Mouse (Mus musculus): ENCODE data around the gene Bphl.

Bphl gene

DNA sequence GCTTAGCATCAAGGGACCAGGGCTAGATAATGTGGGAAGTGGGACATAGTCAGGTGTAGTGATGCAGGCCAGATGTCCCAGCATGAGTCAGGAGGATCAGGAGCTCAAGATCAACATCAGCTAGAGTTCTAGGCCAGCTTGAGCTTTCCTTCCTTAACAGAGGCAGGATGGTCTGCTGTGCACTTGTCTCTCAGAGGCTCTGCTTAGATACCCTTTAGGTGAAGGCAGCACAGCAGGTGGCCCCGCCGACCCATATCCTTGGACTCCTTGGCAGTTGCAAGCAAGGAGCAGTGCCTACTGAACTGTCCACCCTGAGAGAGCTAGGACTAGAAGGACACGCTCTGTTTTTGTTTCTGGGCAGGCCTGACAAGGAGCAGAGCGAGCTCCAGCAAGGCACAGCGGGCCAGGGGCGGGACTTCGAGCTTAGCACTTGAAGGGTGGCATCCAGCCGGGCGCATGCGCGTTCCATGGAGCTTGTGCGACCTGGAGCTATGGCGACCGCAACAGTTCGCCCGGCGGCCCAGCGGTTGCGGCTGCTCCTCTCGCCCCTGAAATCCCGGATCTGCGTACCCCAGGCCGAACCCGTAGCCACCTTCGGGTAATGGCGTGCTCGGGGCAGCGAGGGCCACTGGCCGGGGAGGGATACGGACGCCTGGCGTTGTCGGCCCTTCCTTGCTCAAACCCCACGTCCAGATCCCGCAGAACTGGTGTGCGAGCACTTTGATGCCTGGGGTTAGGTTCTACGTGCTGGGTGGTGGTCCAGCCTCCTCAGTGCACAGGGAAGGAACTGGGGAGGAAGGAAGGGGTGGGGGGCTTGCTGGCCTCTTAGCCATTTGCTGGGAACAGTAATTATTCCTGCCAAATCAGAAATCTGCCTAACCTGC is at the start of gene Bphl:
TSS of gene Bphl (plus strand) at position 426 of the 884 bp plus-strand sequence.
- in situ Hi-C loops (cut with MboI, MseI) = no loop called here

DNA sequence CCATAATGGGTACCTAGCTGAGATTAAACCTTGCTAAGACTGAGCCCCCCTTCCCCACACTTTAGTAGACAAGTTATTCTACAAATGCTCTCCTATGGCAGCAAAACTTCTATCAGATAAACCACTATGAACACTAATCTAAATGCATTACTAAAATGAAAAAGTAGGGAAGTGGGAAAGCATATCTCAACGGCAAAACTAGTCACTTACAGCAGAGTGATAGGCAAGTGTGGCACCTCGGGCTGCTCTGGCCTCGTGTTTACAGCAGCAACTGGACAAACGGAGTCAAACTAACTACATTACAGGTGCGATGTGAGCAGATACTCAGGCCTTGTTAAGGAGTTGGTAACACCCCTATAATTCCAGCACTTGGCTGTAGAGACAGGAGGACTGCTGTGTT is 47.8 kb upstream of the Bphl start:
- in situ Hi-C loops (cut with MboI, MseI) = no loop called here

DNA sequence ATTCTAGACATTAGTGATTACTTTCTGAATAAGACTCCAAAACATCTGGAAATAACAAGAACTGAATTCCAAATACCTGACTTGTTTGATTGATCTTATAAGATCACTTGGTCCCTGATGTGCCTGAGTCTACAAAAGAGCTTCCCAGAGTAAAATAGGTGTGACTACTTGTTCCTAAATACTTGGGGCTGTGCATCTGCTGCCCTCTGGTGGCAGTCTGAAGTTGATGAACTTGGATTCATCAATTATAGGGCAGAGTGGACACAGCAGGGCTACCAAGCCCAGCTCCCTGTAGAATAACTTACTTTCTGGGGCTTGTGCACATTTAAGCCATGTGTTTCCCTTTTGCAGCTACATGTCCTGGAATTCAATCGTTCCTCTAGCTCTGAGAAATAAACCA is 42.2 kb upstream of the Bphl start:
- in situ Hi-C loops (cut with MboI, MseI) = loop anchor here (5.0 kb wide), 1 partner anchor 33 kb away; the partner anchor contains the start of gene Nqo2

DNA sequence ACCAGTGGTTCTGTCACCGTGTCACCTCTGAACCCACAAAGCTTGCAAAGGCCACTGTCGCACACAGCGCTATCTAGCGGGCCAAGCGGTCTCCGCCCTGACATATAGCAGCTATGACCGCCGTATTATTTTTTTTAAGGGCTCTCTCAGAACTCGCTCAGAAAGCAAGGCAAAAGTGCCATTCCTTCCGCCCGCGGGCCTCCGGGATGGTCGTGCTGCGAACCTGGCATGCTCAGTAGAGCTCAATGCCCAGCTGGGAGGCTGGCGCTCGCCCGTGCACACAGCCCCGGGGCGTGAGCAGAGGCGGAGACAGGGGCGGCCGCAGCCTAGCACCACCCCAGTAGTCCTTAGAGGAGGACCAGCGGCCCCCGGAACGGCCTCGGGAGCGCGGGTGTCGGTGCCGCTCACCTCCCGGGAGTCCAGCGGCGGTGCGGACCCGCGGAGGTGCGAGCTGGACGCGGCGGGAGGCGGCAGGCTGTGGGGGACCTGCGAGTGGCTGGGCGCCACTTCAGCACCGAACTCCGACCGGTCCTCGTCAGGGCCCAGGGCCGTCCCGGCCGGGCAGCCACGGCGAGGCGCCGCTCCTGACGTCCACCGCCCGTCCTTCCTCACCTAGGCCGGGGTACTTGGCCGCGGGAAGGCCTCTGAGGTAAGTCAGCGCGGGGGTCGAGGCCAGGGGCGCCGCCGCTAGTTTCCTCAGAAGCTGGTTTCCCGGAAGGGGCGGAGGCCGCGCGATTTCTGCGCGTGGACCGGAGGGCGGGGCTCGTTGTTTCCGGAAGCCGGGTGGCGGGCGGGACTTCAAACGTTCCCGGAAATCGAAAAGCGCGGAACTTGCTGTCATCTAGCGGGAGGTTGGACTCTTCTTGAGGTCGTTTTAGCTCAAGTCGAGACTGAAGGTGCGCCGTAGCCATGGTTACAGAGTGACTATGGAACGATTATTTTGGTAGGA is 35.1 kb upstream of the Bphl start, which contains the start of the genes Ripk1 and Serpinb6a:
TSS of gene Ripk1 (plus strand) at position 306 of the 949 bp plus-strand sequence.
TSS of gene Serpinb6a (minus strand) at position 737 of the 949 bp plus-strand sequence.
- in situ Hi-C loops (cut with MboI, MseI) = loop anchor here (10.0 kb wide), 1 partner anchor 1742 kb away; no protein-coding TSS in a partner anchor

DNA sequence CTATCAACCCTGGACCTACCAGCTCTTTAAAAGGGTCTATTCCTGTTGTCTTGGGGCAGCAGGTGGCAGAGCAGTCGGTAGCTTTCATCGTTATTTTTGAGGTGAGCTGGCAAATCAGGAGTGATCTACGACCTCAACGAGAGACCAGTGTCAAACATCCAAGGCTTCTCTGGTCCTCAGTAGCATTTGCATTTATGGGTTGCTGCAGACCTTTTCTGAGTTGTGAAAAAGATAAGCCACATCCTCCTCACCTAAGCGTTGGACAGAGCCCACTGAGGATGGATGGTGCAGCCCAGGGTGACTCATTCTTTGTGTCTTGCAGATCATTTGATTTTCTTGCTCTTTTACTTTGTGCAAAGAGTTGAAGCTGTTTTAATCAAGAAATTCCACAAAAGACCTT is 34.3 kb upstream of the Bphl start:
- in situ Hi-C loops (cut with MboI, MseI) = loop anchor here (10.0 kb wide), 1 partner anchor 1742 kb away; no protein-coding TSS in a partner anchor

DNA sequence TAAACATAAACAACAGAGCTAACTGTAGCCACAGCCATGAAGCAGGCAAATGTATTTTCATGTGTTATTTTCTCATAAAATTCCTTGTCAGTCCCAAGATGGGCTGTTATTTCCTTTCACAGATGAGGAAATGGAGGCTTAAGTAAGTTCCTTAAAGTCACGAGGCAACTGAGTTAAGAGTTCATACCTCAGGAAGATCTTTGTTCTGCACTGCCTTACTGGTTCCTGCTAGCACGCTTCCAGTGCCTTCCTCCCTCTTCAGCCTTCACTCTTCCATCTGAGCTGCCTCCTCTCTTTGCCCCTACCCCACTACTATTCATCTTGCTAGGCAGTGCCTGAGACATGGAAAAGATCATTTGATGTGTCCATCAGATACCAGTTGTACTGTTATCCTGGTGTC is 30.2 kb upstream of the Bphl start:
- in situ Hi-C loops (cut with MboI, MseI) = loop anchor here (10.0 kb wide), 1 partner anchor 1738 kb away; no protein-coding TSS in a partner anchor

DNA sequence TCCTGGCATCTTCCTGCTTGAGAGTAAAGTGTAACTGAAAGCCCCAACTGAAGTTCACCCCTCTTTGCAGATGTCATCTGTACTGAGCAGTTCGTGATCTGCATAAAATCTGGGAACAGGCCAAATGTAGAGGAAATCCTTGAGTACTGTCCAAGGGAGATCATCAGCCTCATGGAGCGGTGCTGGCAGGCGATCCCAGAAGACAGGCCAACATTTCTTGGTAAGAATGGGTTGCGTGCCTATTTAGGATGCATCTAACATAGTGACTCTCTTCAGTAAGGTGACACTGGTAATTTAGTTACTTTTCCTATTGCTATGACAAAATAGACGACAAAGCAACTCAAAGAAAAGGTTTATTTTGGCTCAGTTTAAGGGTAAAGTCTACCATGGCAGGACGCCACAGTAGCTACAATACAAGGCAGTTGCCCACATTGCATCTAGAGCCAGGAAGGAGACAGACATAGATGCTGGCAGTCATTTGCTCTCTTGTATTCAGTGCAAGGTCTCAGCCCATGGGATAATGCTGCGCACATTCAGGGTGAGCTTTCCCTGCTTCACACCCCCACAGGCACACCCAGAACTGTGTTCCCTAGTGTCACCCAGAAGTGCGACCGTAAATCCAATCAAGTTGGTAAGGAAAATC is 20.3 kb upstream of the Bphl start:
- in situ Hi-C loops (cut with MboI, MseI) = no loop called here

DNA sequence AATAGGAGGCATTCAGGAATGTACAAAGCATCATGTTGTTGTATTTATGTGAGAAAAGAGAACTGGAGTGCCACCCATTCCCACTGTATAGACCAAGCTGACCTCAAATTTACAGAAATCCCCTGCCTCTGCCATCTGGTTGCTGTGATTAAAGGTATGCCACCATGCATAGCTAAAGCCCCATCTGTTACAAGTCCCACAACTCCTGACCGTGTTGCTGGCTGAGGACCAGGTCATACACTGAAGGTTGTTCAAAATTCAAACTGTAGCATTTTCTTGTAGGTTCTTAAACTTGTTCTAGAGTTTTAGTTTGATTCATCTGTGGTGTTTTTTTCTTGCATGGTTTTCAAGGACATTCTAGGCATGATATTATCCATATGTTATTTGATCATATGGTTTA is 18.9 kb upstream of the Bphl start:
- in situ Hi-C loops (cut with MboI, MseI) = no loop called here

DNA sequence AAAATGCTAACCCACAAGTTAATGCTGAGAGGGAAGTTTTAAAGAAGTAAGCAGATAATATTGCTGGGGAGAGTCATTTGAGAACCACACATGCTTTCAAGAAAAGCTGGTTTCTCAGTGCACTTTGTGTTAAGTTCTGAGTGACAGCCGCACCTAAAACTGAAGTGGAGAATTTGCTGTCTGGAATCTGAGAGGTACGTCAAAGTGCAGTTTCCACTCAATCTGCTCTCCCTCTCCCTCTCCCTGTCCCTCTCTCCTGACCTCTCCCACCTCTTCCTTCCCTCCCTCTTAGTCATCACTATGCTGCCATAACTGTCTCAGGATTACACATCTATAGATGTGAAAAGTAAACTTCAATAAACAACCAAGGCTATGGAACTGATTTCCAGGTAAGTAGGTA is 15.4 kb upstream of the Bphl start:
- in situ Hi-C loops (cut with MboI, MseI) = no loop called here

DNA sequence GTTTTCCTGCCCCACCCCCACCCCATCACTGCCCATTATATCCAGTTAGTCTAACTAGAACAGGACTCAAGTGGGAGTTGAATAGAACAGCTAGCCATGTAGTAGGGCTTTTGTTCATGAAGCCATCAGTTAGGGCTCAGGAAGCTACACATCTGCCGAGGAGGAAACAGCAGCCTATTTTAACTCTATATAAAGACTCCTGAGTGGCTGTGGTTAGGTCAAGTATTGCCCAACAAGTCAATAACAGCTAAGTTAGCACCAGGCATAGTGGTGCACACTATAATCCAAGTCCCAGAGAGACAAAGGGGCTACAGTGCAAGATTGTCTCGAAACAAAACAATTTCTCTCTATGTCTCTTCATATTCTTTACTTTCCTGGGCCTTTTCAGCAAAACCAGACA is 5.4 kb upstream of the Bphl start:
- in situ Hi-C loops (cut with MboI, MseI) = no loop called here

DNA sequence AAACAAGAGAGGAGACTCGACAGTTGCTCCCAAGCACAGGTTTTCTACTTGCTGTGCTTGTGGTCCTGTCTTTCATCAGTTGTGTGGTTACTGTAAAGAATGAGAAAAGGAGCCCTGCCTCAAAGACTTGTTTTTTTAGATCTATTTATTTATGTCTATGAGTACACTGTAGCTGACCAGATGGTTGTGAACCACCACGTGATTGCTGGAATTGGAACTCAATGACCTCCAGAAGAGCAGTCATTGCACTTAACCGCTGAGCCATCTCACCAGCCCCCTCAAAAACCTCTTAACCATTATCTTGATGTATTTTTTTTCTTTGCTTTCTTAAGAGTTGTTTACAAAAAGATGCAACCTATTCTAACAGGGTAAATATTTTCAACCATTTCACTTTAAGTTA is 2.0 kb upstream of the Bphl start:
- in situ Hi-C loops (cut with MboI, MseI) = no loop called here

DNA sequence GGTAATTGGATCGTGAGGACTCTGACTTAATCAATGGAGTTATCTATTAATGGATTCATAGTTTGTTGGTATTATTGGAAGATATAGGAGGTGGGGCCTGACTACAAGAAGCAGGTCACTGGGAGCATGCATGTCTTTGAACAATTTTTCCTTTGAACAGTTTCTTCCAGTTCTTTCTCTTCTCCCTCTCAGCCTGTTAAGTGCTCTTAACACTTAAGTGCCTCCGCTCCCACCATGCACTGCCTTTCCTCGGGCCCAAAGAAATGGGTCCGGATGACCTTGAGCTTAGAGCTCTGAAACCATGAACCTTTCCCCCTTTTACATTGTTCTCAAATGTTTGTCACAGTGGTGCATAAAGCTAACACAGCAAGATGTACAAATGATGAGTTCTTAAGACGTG is 671 bp upstream of the Bphl start:
- in situ Hi-C loops (cut with MboI, MseI) = no loop called here

DNA sequence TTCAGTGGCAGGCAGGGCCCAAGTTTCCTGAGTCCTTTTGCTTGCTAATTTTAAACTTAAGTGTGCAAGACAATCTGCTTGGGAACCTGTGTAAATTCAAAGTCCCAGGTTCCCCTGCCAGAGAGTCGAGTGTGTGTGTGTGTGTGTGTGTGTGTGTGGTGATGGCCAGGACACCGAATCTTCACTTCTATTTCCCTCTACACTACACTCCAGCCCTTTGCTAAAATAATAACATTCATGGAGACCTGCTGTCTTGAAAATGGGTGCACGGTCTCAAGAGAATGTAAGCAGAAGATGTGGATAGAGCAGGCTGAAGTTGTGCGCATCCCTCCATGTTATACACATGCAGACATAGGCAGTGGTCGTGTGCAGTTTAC is 647 bp downstream of the Bphl start:
- in situ Hi-C loops (cut with MboI, MseI) = no loop called here

DNA sequence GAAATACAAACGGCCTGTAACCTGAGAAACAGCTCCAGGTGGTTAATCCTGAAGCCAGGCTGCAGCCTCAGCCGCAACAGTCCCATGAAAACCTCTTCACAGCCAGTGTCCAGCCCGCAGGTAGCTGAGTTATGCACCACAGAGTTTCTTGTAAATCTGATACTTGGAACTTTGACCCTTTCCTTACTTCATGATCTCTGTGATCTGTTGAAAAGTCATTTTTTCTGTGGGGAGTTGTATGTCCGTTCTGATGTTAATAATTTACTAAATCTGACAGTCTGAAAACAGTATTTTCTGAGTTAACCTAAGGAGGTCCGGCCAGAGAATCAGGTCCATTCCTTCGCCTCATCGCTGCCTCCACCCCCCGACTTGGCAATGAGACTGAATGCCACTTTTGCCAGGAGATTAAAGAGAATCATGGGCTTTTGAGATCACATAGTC is 1.5 kb downstream of the Bphl start:
- in situ Hi-C loops (cut with MboI, MseI) = no loop called here

DNA sequence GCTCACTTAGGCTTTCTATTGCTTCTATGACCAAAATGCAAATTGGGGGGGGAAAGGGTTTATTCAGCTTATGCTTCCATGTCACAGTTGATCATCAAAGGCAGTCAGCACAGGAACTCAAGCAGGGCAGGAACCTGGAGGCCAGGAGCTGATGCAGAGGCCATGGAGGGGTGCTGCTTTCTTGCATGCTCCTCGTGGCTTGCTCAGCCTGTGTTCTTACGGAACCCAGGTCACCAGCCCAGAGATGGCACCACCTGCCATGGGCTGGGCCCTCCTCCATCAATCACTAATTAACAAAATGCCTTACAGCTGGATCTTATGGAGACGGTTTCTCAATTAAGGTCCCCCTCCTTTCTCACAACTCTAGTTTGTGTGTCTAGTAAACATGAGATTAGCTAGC is 2.7 kb downstream of the Bphl start:
- in situ Hi-C loops (cut with MboI, MseI) = no loop called here

DNA sequence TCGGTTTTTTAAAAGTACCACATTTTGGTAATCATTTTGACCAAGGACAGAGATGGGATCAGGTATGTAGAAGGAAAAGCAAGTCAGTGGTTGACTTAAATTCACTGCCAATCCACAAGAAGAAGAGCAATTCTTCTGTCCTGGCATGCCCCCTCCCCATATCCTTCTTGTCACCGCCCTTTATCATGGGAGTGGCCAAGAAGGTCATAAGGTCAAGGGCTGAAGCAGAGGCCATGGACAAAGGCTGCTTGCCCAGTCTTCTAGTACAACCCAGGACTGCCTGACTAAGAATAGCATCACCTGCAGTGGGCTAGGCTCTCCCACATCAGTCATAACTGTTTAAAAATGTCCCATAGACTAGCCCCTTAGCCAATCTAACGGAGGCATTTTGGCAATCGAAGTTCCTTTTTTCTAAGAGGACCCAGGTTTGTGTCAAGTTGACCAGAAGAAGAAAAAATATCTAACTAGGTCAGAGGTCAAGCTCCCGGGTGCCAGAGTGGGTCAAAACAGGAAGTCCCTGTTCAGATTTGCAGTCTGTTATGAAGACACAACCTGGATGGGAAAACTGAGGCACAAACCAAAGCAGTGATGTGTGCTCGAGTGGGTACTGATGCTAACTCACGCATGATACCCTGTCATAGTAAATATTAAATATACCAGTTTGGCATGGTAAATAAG is 6.5 kb downstream of the Bphl start:
- in situ Hi-C loops (cut with MboI, MseI) = no loop called here

DNA sequence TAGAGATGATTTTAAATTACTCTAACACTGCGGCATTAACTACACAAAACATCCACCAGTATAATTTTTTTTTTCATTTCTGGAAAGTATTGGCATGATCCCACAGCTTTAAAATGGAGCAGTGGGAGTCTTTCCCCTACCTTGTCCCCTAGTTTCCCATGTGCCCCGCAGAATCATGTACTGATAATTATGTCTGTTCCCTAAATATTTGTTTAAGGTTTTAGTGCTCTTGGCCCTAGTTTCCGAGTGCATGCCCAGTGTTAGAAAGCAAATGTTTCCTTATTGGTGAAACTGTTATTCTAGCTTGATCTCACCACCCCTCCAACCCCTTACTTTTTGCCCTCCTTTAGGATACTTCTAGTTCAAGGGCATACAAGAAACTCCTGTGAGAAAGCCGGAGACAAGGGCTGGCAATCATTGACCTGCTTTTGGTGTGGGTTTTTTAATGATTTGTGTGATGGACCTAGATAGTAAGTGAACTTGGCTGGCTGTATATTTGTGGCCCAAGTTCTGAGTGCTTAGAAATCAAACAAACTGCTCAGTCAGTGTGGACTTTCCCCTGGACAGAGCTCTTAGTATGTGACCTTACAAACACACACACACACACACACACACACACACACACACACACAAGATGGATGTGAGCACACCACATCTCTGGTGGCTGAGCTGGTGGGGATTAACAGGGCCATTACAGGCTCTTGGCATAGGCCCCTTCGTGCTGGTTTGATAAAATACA is 8.3 kb downstream of the Bphl start:
- in situ Hi-C loops (cut with MboI, MseI) = loop anchor here (5.0 kb wide), 1 partner anchor 112 kb away; no protein-coding TSS in a partner anchor

DNA sequence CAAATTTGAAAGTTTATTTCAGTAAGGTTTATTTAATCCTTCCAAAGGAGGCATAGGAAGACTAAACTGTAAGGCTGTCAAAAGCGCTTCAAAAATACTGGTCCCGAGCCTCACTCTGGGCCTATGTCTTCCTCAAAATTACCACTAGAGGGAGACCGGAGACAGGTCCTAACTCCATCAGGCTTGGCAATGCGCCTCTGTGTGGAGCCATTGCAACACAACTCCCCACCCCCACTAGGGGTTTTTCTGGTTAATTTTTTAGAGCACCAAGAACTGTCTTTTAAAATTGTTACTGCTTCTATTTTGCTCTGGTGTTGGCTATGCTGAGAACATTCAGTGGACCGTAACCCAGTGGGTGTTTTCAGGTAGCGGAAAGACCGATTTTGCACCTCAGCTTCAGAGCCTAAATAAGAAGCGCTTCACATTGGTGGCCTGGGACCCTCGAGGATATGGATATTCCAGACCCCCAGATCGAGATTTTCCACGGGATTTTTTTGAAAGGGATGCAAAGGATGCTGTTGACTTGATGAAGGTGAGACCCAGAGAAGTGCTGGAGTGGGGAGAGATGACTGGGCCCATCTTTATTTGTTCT is 9.1 kb downstream of the Bphl start:
- in situ Hi-C loops (cut with MboI, MseI) = loop anchor here (5.0 kb wide), 1 partner anchor 111 kb away; no protein-coding TSS in a partner anchor

DNA sequence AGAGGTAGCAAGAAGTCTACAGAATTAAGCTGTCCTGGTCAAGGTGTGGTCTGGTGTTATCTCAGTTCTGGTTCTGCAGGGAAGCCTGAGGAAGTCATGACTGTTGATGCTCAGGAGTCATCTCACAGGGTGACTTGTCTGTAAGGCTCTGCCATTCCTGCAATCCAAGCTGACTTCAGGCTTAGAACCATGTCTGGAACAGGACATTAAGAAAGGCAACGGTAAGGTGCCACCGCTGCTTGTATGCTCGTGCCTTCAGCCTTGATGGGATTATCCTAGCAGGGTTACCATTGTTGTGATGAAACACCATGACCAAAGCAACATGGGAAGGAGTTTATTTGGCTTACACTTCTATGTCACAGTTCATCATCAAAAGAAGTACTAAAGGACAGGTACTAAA is 10.1 kb downstream of the Bphl start:
- in situ Hi-C loops (cut with MboI, MseI) = loop anchor here (5.0 kb wide), 1 partner anchor 110 kb away; no protein-coding TSS in a partner anchor

DNA sequence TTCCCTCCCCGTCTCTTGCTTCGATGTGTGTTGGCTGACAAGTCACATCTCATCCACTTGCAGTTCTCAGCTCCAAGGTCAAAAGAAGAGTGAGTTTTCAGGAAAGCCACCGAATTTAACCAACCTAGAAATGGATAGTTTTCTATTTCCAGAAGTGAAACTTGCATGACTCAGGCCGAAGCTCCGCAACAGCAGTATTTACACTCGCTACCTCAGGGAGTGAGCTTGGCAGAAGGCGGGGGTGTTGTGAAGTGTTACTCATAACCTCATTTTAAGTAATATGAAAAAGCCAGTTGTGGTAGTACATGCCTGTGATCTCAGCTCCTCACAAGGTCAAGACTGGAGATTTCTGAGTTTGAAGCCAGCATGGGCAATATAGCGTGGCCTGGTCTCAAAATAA is 13.1 kb downstream of the Bphl start:
- in situ Hi-C loops (cut with MboI, MseI) = loop anchor here (5.0 kb wide), 1 partner anchor 82 kb away; the partner anchor contains the start of gene Tubb2b

All from regulatory T cell (primary cell).